Mouse (Mus musculus) embryonic facial prominence, embryonic 13.5 days (tissue): Measurements from ENCODE around the gene Gm9958. TPM values are rescaled to one million over a fixed set of nuclear protein-coding genes. Genes with fewer than 3 reads are reported as not detected.

Experiments
- ATAC-seq: fragments of 200-750 bp; cut with Nextera tagmentation; 2 replicates; pipeline ENCODE4 v1.8.0; 2017; ENCODE audit warnings: low read depth; ENCODE audit not compliant: insufficient number of reproducible peaks, insufficient read depth, low FRiP score, low TSS enrichment
- H3K27ac ChIP-seq: fragments of 300-500 bp; sonication (generic); 2 replicates; pipeline ENCODE4 v1.5.1; 2015; ENCODE audit warnings: moderate library complexity, mild to moderate bottlenecking, inconsistent platforms
- H3K27me3 ChIP-seq: fragments of 300-500 bp; sonication (generic); 2 replicates; pipeline ENCODE4 v1.6.1; 2015; ENCODE audit warnings: mild to moderate bottlenecking, inconsistent platforms
- H3K36me3 ChIP-seq: fragments of 300-500 bp; sonication (generic); 2 replicates; pipeline ENCODE4 v1.6.1; 2015; ENCODE audit warnings: mild to moderate bottlenecking, inconsistent platforms
- H3K4me1 ChIP-seq: fragments of 300-500 bp; sonication (generic); 2 replicates; pipeline ENCODE4 v1.6.1; 2015; ENCODE audit warnings: inconsistent platforms
- H3K4me2 ChIP-seq: fragments of 300-500 bp; sonication (generic); 2 replicates; pipeline ENCODE4 v1.6.1; 2015; ENCODE audit warnings: moderate library complexity, mild to moderate bottlenecking, inconsistent platforms
- H3K4me3 ChIP-seq: fragments of 300-500 bp; sonication (generic); 2 replicates; pipeline ENCODE4 v1.5.1; 2015; ENCODE audit warnings: mild to moderate bottlenecking, inconsistent platforms
- H3K9ac ChIP-seq: fragments of 300-500 bp; sonication (generic); 2 replicates; pipeline ENCODE4 v1.6.1; 2015; ENCODE audit warnings: mild to moderate bottlenecking, inconsistent platforms
- H3K9me3 ChIP-seq: fragments of 300-500 bp; sonication (generic); 2 replicates; pipeline ENCODE4 v1.6.1; 2016; ENCODE audit warnings: inconsistent platforms
- WGBS: fragments of 180-500 bp; shearing (Covaris S2); methylation state at CpG from one replicate; pipeline ENCODE4 v1.1.7; 2015; ENCODE audit warnings: mixed read lengths; 5-methylcytosine and 5-hydroxymethylcytosine counted together
- polyA plus RNA-seq: library from polyadenylated mRNA; unstranded; fragments of >200 nt; fragmentation: Nextera tagmentation; extraction: Ambion mirVana; gene quantifications from 2 replicates; pipeline ENCODE4 v1.2.1, GENCODE M21; 2015

Gm9958 gene
- 8.8 TPM in 2 replicates for polyA plus RNA-seq

- peak within 1 kb of the TSS; percentile 100 for H3K27ac ChIP-seq
- H3K4me3 ChIP-seq: peak within 1 kb of the TSS; percentile 93
- 3% methylated on average over 7 of the region's 7 CpGs for whole genome bisulfite sequencing
- H3K9ac ChIP-seq: peak within 1 kb of the TSS; percentile 97
- ATAC-seq: no peak
- no peaks in the 10 kb centered on the region for H3K27me3 ChIP-seq
- peak within 1 kb of the TSS; percentile 70 for H3K4me2 ChIP-seq
- H3K9me3 ChIP-seq: no peaks in the 10 kb centered on the region
- H3K4me1 ChIP-seq: peaks cover 22% of the 10 kb centered on the region
- H3K36me3 ChIP-seq: no peaks in the 10 kb centered on the region; the same call in 1 of the 2 replicates
Measured at GRCm38 (mm10) chr5:90367067-90367303, at the start of gene Gm9958. Gm9958 (plus strand) TSS chr5:90367204.

- no peak overlapping the region for H3K27ac ChIP-seq
- no peak overlapping the region for H3K4me3 ChIP-seq
- H3K36me3 ChIP-seq: no peaks in the 10 kb centered on the region
- WGBS: 59% methylated on average over 1 of the region's 1 CpGs
- H3K4me1 ChIP-seq: no peaks in the 10 kb centered on the region
- no peaks in the 10 kb centered on the region for H3K9me3 ChIP-seq
- no peaks in the 10 kb centered on the region for H3K27me3 ChIP-seq
- no peak overlapping the region for H3K4me2 ChIP-seq
- no peak overlapping the region for H3K9ac ChIP-seq
- no peak for ATAC-seq
Measured at GRCm38 (mm10) chr5:90331071-90331470, 35.9 kb upstream of the Gm9958 start.

GRCm38 (mm10) chr5:90332478-90332877 lies 34.5 kb upstream of the Gm9958 start:
- Histone ChIP-seq H3K9me3 (no peaks in the 10 kb centered on the region), H3K27ac (no peak overlapping the region), H3K36me3 (no peaks in the 10 kb centered on the region), H3K4me2 (no peak overlapping the region), H3K9ac (no peak overlapping the region), H3K4me3 (no peak overlapping the region), H3K27me3 (no peaks in the 10 kb centered on the region), H3K4me1 (no peaks in the 10 kb centered on the region)
- 90% methylated on average over 2 of the region's 2 CpGs for WGBS
- no peak for ATAC-seq

- no peak overlapping the region for H3K4me3 ChIP-seq
Measured at GRCm38 (mm10) chr5:90338177-90339091, 28.6 kb upstream of the Gm9958 start.

GRCm38 (mm10) chr5:90339129-90339952 lies 27.7 kb upstream of the Gm9958 start:
- Histone ChIP-seq H3K9me3 (no peaks in the 10 kb centered on the region), H3K27me3 (no peaks in the 10 kb centered on the region), H3K4me3 (peak overlapping the region; percentile 23), H3K4me1 (peaks cover 20% of the 10 kb centered on the region), H3K36me3 (no peaks in the 10 kb centered on the region), H3K9ac (no peak overlapping the region), H3K4me2 (peak overlapping the region; percentile 41), H3K27ac (peak overlapping the region; percentile 55; the same call in 1 of the 2 replicates)
- ATAC-seq: 0 out of 2 replicates have a peak, but pooled peaks have one; percentile 56
- WGBS: 14% methylated on average over 5 of the region's 5 CpGs

More at GRCm38 (mm10) chr5:90338177-90339091, 28.6 kb upstream of the Gm9958 start:
- no peak overlapping the region for H3K4me2 ChIP-seq
- no peak for ATAC-seq
- no peaks in the 10 kb centered on the region for H3K9me3 ChIP-seq
- no peak overlapping the region for H3K9ac ChIP-seq
- no peaks in the 10 kb centered on the region for H3K27me3 ChIP-seq
- H3K36me3 ChIP-seq: no peaks in the 10 kb centered on the region
- peaks cover 20% of the 10 kb centered on the region for H3K4me1 ChIP-seq
- 62% methylated on average over 7 of the region's 7 CpGs for whole genome bisulfite sequencing
- H3K27ac ChIP-seq: no peak overlapping the region

- Histone ChIP-seq H3K36me3 (no peaks in the 10 kb centered on the region), H3K27me3 (no peaks in the 10 kb centered on the region), H3K27ac (no peak overlapping the region), H3K4me1 (peaks cover 20% of the 10 kb centered on the region), H3K4me3 (no peak overlapping the region), H3K9me3 (no peaks in the 10 kb centered on the region), H3K9ac (no peak overlapping the region), H3K4me2 (peak overlapping the region; percentile 41)
- no peak for ATAC-seq
- WGBS: 90% methylated on average over 1 of the region's 1 CpGs
Measured at GRCm38 (mm10) chr5:90339953-90340343, 27.1 kb upstream of the Gm9958 start.

- no peaks in the 10 kb centered on the region for H3K36me3 ChIP-seq
- no peak overlapping the region for H3K4me3 ChIP-seq
- H3K27ac ChIP-seq: no peak overlapping the region
- WGBS: 59% methylated on average over 4 of the region's 4 CpGs
- H3K4me2 ChIP-seq: no peak overlapping the region
- H3K9ac ChIP-seq: no peak overlapping the region
- no peak for ATAC-seq
- H3K9me3 ChIP-seq: no peaks in the 10 kb centered on the region
- peaks cover 20% of the 10 kb centered on the region for H3K4me1 ChIP-seq
- H3K27me3 ChIP-seq: no peaks in the 10 kb centered on the region
Measured at GRCm38 (mm10) chr5:90340847-90341246, 26.2 kb upstream of the Gm9958 start.

GRCm38 (mm10) chr5:90346877-90347276 lies 20.1 kb upstream of the Gm9958 start:
- WGBS: 89% methylated on average over 3 of the region's 3 CpGs

GRCm38 (mm10) chr5:90353552-90354317 lies 13.3 kb upstream of the Gm9958 start:
- H3K4me1 ChIP-seq: no peaks in the 10 kb centered on the region
- no peak overlapping the region for H3K9ac ChIP-seq
- H3K4me2 ChIP-seq: no peak overlapping the region
- WGBS: 91% methylated on average over 4 of the region's 4 CpGs
- no peak overlapping the region for H3K4me3 ChIP-seq
- no peak for ATAC-seq
- H3K27ac ChIP-seq: no peak overlapping the region
- H3K27me3 ChIP-seq: no peaks in the 10 kb centered on the region
- no peaks in the 10 kb centered on the region for H3K9me3 ChIP-seq
- peaks cover 18% of the 10 kb centered on the region for H3K36me3 ChIP-seq

More at GRCm38 (mm10) chr5:90346877-90347276, 20.1 kb upstream of the Gm9958 start:
- H3K27me3 ChIP-seq: no peaks in the 10 kb centered on the region
- no peak overlapping the region for H3K27ac ChIP-seq
- no peak for ATAC-seq
- H3K36me3 ChIP-seq: peaks cover 6% of the 10 kb centered on the region; the same call in 1 of the 2 replicates
- H3K4me3 ChIP-seq: no peak overlapping the region
- no peak overlapping the region for H3K4me2 ChIP-seq
- H3K9ac ChIP-seq: no peak overlapping the region
- H3K9me3 ChIP-seq: no peaks in the 10 kb centered on the region
- no peaks in the 10 kb centered on the region for H3K4me1 ChIP-seq

GRCm38 (mm10) chr5:90355824-90356223 lies 11.2 kb upstream of the Gm9958 start:
- ATAC-seq: no peak
- Histone ChIP-seq H3K27ac (no peak overlapping the region), H3K4me1 (no peaks in the 10 kb centered on the region), H3K4me2 (no peak overlapping the region), H3K36me3 (peaks cover 27% of the 10 kb centered on the region), H3K9me3 (no peaks in the 10 kb centered on the region), H3K9ac (no peak overlapping the region), H3K27me3 (no peaks in the 10 kb centered on the region), H3K4me3 (no peak overlapping the region)
- WGBS: 90% methylated on average over 3 of the region's 3 CpGs

- Histone ChIP-seq H3K4me2 (peak overlapping the region; percentile 64), H3K4me3 (peak overlapping the region; percentile 93), H3K4me1 (peaks cover 22% of the 10 kb centered on the region), H3K27me3 (no peaks in the 10 kb centered on the region), H3K36me3 (peaks cover 7% of the 10 kb centered on the region), H3K9me3 (no peaks in the 10 kb centered on the region), H3K9ac (peak overlapping the region; percentile 97), H3K27ac (no peak overlapping the region)
- WGBS: 2% methylated on average over 6 of the region's 6 CpGs
- ATAC-seq: no peak
Measured at GRCm38 (mm10) chr5:90364526-90364925, 2.5 kb upstream of the Gm9958 start.
